Mouse (Mus musculus) kidney, postnatal 0 days (tissue): Measurements from ENCODE around the gene Ppp1r9a. TPM values are rescaled to one million over a fixed set of nuclear protein-coding genes. Genes with fewer than 3 reads are reported as not detected.

Experiments
- ATAC-seq: fragments of 200-750 bp; cut with Nextera tagmentation; replicated peaks from 2 replicates; pipeline ENCODE4 v1.8.0; 2017; ENCODE audit warnings: low read depth, moderate number of reproducible peaks, moderate TSS enrichment, moderate library complexity; ENCODE audit not compliant: low FRiP score
- DNase-seq: peaks from one replicate; pipeline ENCODE4 v3.0.0-alpha.2; 2016; ENCODE audit warnings: low spot score
- H3K27ac ChIP-seq: fragments of 300-500 bp; sonication (generic); 2 replicates; pipeline ENCODE4 v1.5.1; 2014; ENCODE audit warnings: mild to moderate bottlenecking
- H3K27me3 ChIP-seq: fragments of 300-500 bp; sonication (generic); 2 replicates; pipeline ENCODE4 v1.6.1; 2014; ENCODE audit warnings: low read length, mixed read lengths; ENCODE audit not compliant: insufficient read depth
- H3K36me3 ChIP-seq: fragments of 300-500 bp; sonication (generic); 2 replicates; pipeline ENCODE4 v1.6.1; 2014; ENCODE audit warnings: low read length, mixed read lengths; ENCODE audit not compliant: insufficient read depth
- H3K4me1 ChIP-seq: fragments of 300-500 bp; sonication (generic); replicated peaks from 2 replicates; pipeline ENCODE4 v1.6.1; 2014; ENCODE audit warnings: antibody characterized with exemption, low read length, mixed read lengths; ENCODE audit not compliant: insufficient read depth
- H3K4me2 ChIP-seq: fragments of 300-500 bp; sonication (generic); 2 replicates; pipeline ENCODE4 v1.6.1; 2014; ENCODE audit warnings: mild to moderate bottlenecking, low read length, moderate library complexity, mixed read lengths
- H3K4me3 ChIP-seq: fragments of 300-500 bp; sonication (generic); replicated peaks from 2 replicates; pipeline ENCODE4 v1.5.1; 2014; ENCODE audit warnings: low read depth, low read length
- H3K9ac ChIP-seq: fragments of 300-500 bp; sonication (generic); 2 replicates; pipeline ENCODE4 v1.6.1; 2014; ENCODE audit warnings: low read depth, low read length
- H3K9me3 ChIP-seq: fragments of 300-500 bp; sonication (generic); replicated peaks from 2 replicates; pipeline ENCODE4 v1.6.1; 2016; ENCODE audit warnings: low read length, inconsistent platforms, mixed read lengths
- CTCF ChIP-seq: IDR thresholded peaks from 2 replicates; pipeline ENCODE4 v1.5.1; 2016; ENCODE audit warnings: antibody characterized with exemption, low read depth, mild to moderate bottlenecking, moderate library complexity
- WGBS: fragments of 180-500 bp; shearing (Covaris S2); extraction: QIAGEN DNeasy Blood & Tissue Kit; methylation state at CpG from one replicate; pipeline ENCODE4 v1.1.7; 2014; 5-methylcytosine and 5-hydroxymethylcytosine counted together
- polyA plus RNA-seq: library from polyadenylated mRNA; unstranded; fragments of >200 nt; fragmentation: Nextera tagmentation; extraction: Ambion mirVana; gene quantifications from 2 replicates; pipeline ENCODE4 v1.2.1, GENCODE M21; 2015

Gene Ppp1r9a
- polyA plus RNA-seq, 1 experiment from 2014 or later: 8.2 TPM

DNA sequence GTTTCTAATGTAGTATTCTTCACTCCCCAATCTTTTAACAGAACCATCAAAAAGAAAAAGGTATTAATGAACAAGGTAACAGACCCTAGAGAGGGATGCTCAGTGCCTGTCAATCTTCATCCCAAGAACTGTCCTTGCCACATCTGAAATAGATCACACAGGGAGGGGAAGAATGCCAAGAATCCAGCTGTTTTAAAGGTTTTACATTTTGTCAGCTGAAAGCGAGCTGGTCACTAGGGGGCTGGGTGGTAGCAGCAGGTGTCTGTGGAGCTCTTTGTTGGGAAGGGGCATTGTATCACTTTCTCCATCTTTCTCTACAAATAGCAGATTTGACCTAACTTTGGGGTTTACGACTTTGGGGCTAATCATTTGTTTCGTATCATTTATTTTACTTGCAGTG is 194.6 kb downstream of the Ppp1r9a start:
- peaks cover 7% of the 10 kb centered on the region; the same call in 1 of the 2 replicates for H3K4me1 ChIP-seq
- H3K9ac ChIP-seq: no peak overlapping the region
- no peaks in the 10 kb centered on the region for H3K9me3 ChIP-seq
- ATAC-seq (no peak), DNase-seq (no peak)
- H3K4me2 ChIP-seq: no peak overlapping the region
- H3K27ac ChIP-seq: no peak overlapping the region
- 68% methylated on average over 3 of the region's 3 CpGs for WGBS
- no peak overlapping the region for H3K4me3 ChIP-seq
- no peaks in the 10 kb centered on the region for H3K36me3 ChIP-seq
- no peak for TF ChIP-seq CTCF
- H3K27me3 ChIP-seq: no peaks in the 10 kb centered on the region

DNA sequence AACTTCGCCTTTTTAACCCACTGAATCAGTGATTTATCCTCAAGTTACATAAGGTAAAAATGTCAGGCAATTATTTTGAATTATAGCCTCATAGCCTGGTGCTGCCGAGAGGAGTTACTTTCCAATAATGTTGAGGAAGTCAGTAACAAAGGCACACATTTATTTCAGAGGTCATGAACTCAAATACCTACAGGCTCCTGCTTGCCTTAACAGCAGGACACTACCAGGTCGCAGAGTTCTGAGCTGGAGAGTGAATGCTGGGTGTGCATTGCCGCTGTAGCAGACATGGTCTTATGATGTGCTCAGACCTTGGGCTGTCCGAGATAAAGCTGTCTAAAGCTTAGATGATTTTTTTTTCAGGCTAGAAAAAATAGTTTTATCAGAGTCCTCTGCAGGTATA is 196.6 kb downstream of the Ppp1r9a start:
- ATAC-seq: no peak
- H3K27ac ChIP-seq: no peak overlapping the region
- no peaks in the 10 kb centered on the region for H3K27me3 ChIP-seq
- H3K9ac ChIP-seq: no peak overlapping the region
- TF ChIP-seq CTCF: no peak
- H3K4me1 ChIP-seq: no peaks in the 10 kb centered on the region
- H3K36me3 ChIP-seq: no peaks in the 10 kb centered on the region
- H3K9me3 ChIP-seq: no peaks in the 10 kb centered on the region
- no peak overlapping the region for H3K4me2 ChIP-seq
- 28% methylated on average over 5 of the region's 5 CpGs for WGBS
- no peak for DNase-seq
- no peak overlapping the region for H3K4me3 ChIP-seq

DNA sequence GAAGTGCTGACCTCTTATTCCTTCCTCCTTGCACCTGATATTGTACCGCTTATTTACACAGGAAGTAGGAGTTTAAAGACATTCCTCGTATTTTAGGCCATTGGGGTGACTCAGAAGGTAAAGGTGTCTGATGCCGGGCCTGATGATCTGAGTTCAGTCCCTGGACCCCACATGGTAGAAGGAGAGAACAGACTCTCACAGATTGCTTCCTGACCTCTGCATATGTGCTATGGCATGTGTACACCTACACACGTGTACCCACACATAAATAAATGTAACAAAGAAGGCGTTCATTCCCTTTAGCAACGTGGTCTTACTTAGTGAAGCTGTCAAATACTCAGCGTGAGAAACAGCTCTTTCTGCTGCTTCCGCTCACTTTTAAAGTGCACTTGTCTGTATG is 197.1 kb downstream of the Ppp1r9a start:
- TF ChIP-seq CTCF: no peak
- Histone ChIP-seq H3K36me3 (no peaks in the 10 kb centered on the region), H3K4me3 (no peak overlapping the region), H3K4me1 (no peaks in the 10 kb centered on the region), H3K9ac (no peak overlapping the region), H3K4me2 (no peak overlapping the region), H3K9me3 (no peaks in the 10 kb centered on the region), H3K27me3 (no peaks in the 10 kb centered on the region), H3K27ac (no peak overlapping the region)
- DNase-seq (no peak), ATAC-seq (no peak)
- WGBS: 50% methylated on average over 8 of the region's 8 CpGs

DNA sequence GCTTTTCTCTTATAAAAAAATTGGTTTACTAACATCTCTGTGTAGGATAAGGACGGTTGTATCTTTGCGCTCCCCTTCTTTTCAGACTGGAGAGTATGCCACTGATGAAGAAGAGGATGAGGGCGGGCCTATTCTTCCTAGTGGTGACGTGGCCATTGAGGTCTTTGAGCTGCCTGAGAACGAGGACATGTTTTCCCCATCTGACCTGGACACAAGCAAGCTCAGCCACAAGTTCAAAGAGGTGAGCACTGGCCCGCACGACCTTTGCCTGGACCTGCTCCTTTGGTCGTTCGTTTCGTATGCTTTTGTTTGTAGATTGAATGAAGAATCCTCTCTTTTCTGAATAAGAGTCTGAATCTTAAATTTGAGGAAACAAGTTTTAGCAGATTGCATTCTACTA is 197.6 kb downstream of the Ppp1r9a start:
- Histone ChIP-seq H3K9me3 (no peaks in the 10 kb centered on the region), H3K4me3 (no peak overlapping the region), H3K4me1 (no peaks in the 10 kb centered on the region), H3K36me3 (no peaks in the 10 kb centered on the region), H3K4me2 (no peak overlapping the region), H3K27ac (no peak overlapping the region), H3K27me3 (no peaks in the 10 kb centered on the region), H3K9ac (no peak overlapping the region)
- DNase-seq (no peak), ATAC-seq (no peak)
- no peak for TF ChIP-seq CTCF
- WGBS: 80% methylated on average over 10 of the region's 10 CpGs

DNA sequence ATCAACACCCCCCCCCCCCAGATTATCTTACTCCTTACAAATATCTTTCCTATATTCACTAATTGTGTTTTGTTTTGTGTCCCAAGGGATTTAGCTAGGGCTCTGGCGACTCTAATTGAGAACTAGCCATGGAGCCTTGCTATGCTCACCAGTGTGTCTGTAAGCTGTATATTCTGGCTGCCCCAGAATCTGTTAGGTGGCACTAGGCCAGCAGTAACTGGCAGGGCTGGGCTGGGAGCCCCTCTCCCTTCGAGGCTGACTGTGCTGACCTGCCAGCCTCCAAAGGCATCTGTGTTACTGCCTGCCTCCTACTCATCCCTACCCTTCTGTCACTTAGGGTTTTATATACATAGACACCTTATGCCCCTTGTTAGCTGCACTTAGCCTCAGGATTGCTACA is 200.0 kb downstream of the Ppp1r9a start:
- DNase-seq: no peak
- no peaks in the 10 kb centered on the region for H3K36me3 ChIP-seq
- no peak overlapping the region for H3K27ac ChIP-seq
- 21% methylated on average over 2 of the region's 2 CpGs for WGBS
- no peak for ATAC-seq
- H3K4me2 ChIP-seq: no peak overlapping the region
- H3K27me3 ChIP-seq: no peaks in the 10 kb centered on the region
- no peak overlapping the region for H3K4me3 ChIP-seq
- H3K4me1 ChIP-seq: no peaks in the 10 kb centered on the region
- no peaks in the 10 kb centered on the region for H3K9me3 ChIP-seq
- no peak for TF ChIP-seq CTCF
- H3K9ac ChIP-seq: no peak overlapping the region

DNA sequence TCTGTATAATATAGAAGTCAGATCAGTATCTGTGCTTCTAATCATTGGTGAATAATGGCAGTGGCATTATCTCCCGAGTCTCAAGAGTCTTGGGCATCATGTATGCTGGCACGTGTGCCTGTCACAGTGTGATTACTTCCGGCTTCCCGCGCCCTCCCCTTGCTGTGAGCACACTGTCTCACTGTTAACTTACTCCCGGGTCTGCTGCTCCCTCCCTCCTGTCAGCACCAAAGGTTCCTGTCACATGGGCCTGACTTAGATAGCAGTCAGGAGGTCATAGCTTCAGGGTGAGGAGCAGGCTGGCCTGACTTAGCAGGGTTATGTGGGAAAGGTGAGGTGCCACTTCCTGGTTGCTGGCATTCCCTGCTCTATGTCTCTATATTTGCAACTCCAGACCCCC is 201.1 kb downstream of the Ppp1r9a start:
- no peak for DNase-seq

DNA sequence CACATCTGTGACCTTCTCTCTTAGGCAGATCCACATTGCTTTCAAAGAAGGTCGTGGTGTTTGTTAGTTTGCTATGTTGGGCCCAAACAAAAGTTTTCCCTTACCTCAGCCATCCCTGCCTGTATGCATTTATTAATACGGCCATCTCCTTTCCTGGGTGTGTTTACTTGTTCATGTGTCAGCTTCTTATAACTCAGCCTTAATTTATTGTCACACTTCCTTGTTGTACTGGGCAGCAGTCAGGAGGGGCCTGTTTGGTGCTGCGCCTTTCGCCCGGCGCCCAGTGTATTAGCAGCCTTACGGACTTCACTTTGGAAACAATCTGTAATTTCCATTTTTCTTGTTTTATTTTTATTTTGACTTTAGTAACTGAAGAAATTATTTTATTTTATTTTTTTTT is 201.5 kb downstream of the Ppp1r9a start:
- Histone ChIP-seq H3K36me3 (no peaks in the 10 kb centered on the region), H3K4me3 (no peak overlapping the region), H3K4me1 (no peaks in the 10 kb centered on the region), H3K9ac (no peak overlapping the region), H3K4me2 (no peak overlapping the region), H3K27ac (no peak overlapping the region), H3K9me3 (no peaks in the 10 kb centered on the region), H3K27me3 (no peaks in the 10 kb centered on the region)
- DNase-seq (no peak), ATAC-seq (no peak)
- 84% methylated on average over 7 of the region's 7 CpGs for WGBS
- TF ChIP-seq CTCF: no peak

More for the DNA sequence above, 201.1 kb downstream of the Ppp1r9a start:
- TF ChIP-seq CTCF: no peak
- ATAC-seq: no peak
- Histone ChIP-seq H3K4me1 (no peaks in the 10 kb centered on the region), H3K9ac (no peak overlapping the region), H3K4me2 (no peak overlapping the region), H3K9me3 (no peaks in the 10 kb centered on the region), H3K4me3 (no peak overlapping the region), H3K27me3 (no peaks in the 10 kb centered on the region), H3K27ac (no peak overlapping the region), H3K36me3 (no peaks in the 10 kb centered on the region)
- 40% methylated on average over 6 of the region's 6 CpGs for WGBS
